ENCODE assay signal across 7 mouse cellular contexts in the genomic region with DNA sequence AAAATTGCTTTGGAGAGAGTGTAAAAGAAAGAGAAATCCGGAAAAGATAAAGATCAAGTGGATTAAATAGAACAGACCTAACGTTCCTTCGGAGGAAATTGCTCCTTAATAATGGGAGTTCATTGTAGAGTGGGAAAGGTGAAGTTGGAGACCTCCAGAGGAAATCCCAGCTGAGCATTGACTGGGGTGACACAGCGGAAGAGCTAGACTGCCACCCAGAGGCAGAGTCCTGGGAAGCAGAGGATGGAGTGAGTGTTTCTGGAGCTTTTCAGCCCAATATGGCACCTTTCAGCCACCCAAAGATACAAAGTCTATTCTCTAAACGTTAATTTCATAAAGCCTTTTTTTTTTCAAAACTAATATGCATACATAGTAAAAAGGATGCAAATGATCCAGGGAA.
A peak's percentile ranks its signal among the peaks of the same experiment; 100 is the strongest.
DNase-seq lines count a peak whose midpoint lies in the region; ATAC-seq and TF ChIP-seq lines count a peak whose summit lies in the region.

No protein-coding gene starts in this region.

- no peak for ATAC-seq in intestine, postnatal 0 days
- no peak for ATAC-seq in intestine, embryonic 15.5 days

- 34% methylated on average over 5 of the region's 5 CpGs for WGBS in intestine, postnatal 0 days
- 36% methylated on average over 5 of the region's 5 CpGs for WGBS in intestine, embryonic 15.5 days

- H3K9ac ChIP-seq in intestine, postnatal 0 days (ENCODE audit: low read depth, low read length), result no peak overlapping the region
- H3K9ac ChIP-seq in intestine, embryonic 15.5 days, result no peak overlapping the region

- no peaks in the 10 kb centered on the region for H3K9me3 ChIP-seq in intestine, postnatal 0 days (ENCODE audit: control insufficient read depth)
- H3K9me3 ChIP-seq in intestine, embryonic 15.5 days, result no peaks in the 10 kb centered on the region

- H3K4me3 ChIP-seq in intestine, postnatal 0 days (ENCODE audit: low read depth, low read length), result no peak overlapping the region
- H3K4me3 ChIP-seq in intestine, embryonic 15.5 days (replicated peaks), result no peak overlapping the region

- intact Hi-C loops in left cerebral cortex, postnatal 25 days (cut with DNase I), result loop anchor here (2.0 kb wide), 1 partner anchor 245 kb away; no protein-coding TSS in a partner anchor

- peak; percentile 72 for TF ChIP-seq CTCF in intestine, postnatal 0 days (IDR thresholded peaks at IDR 0.05; ENCODE audit: low read depth)

- no peak overlapping the region for H3K4me2 ChIP-seq in intestine, postnatal 0 days (replicated peaks; ENCODE audit: low read depth)
- H3K4me2 ChIP-seq in intestine, embryonic 15.5 days (replicated peaks), result no peak overlapping the region

- H3K27ac ChIP-seq in intestine, postnatal 0 days (ENCODE audit: low read depth, low read length), result no peak overlapping the region
- no peak overlapping the region for H3K27ac ChIP-seq in intestine, embryonic 15.5 days

- no peaks in the 10 kb centered on the region for H3K27me3 ChIP-seq in intestine, postnatal 0 days (replicated peaks; ENCODE audit: control insufficient read depth, insufficient read depth, low read length)
- no peaks in the 10 kb centered on the region for H3K27me3 ChIP-seq in intestine, embryonic 15.5 days (replicated peaks)

- peak; percentile 68 for DNase-seq in ES-CJ7 (ENCODE audit: low read depth, low spot score)
- DNase-seq in adrenal gland, postnatal 36 days, result peak; percentile 27 to 33
- peak; percentile 15 to 38 for DNase-seq in left cerebral cortex, postnatal 25 days (ENCODE audit: low spot score in 2 of 2)
- no peak for DNase-seq in B cell, adult 2 months
- no peak for DNase-seq in gastrocnemius, postnatal 10 days

- no peaks in the 10 kb centered on the region for H3K36me3 ChIP-seq in intestine, postnatal 0 days (ENCODE audit: control insufficient read depth, insufficient read depth)
- H3K36me3 ChIP-seq in intestine, embryonic 15.5 days, result no peaks in the 10 kb centered on the region

- H3K4me1 ChIP-seq in intestine, postnatal 0 days (replicated peaks; ENCODE audit: control insufficient read depth, insufficient read depth, low read length), result no peaks in the 10 kb centered on the region
- no peaks in the 10 kb centered on the region for H3K4me1 ChIP-seq in intestine, embryonic 15.5 days (replicated peaks)

Comparison
In these comparisons a context has a peak if more than half of its experiments do, and no peak if none do; other contexts are left out.
1. DNase-seq: peak in ES-CJ7 (single experiment), adrenal gland, postnatal 36 days (2 of 2) and left cerebral cortex, postnatal 25 days (2 of 2); none in B cell, adult 2 months (0 of 2) and gastrocnemius, postnatal 10 days (single experiment).